Mouse (Mus musculus) liver, adult 2 months (tissue): ENCODE measurements around the gene Dpm3. TPM values are rescaled to one million over a fixed set of nuclear protein-coding genes. Genes with fewer than 3 reads are reported as not detected.

Source experiments
- DNase-seq: peaks from one replicate; pipeline ENCODE4 v3.0.0-alpha.2; 2011; ENCODE audit warnings: low read depth, low spot score; ENCODE audit errors: extremely low read depth
- H3K27ac ChIP-seq: fragments of 200-500 bp; replicated peaks from 2 replicates; pipeline ENCODE4 v1.5.1; 2012; ENCODE audit warnings: low read depth, mild to moderate bottlenecking, control low read depth, inconsistent platforms, low read length; ENCODE audit not compliant: insufficient read depth
- H3K27me3 ChIP-seq: fragments of 200-500 bp; 2 replicates; pipeline ENCODE4 v1.6.1; 2012; ENCODE audit warnings: mild to moderate bottlenecking, moderate library complexity, low read length, inconsistent platforms; ENCODE audit not compliant: control insufficient read depth, insufficient read depth
- H3K36me3 ChIP-seq: fragments of 200-500 bp; 2 replicates; pipeline ENCODE4 v1.6.1; 2012; ENCODE audit warnings: low read length, inconsistent platforms; ENCODE audit not compliant: control insufficient read depth, insufficient read depth
- H3K4me1 ChIP-seq: fragments of 200-500 bp; 2 replicates; pipeline ENCODE4 v1.6.1; 2011; ENCODE audit warnings: low read length; ENCODE audit not compliant: control insufficient read depth, insufficient read depth
- H3K4me3 ChIP-seq: fragments of 200-500 bp; 2 replicates; pipeline ENCODE4 v1.5.1; 2011; ENCODE audit warnings: low read depth, mild to moderate bottlenecking, control low read depth, low read length, moderate library complexity; ENCODE audit not compliant: insufficient read depth
- H3K79me2 ChIP-seq: fragments of 200-500 bp; 2 replicates; pipeline ENCODE4 v1.6.1; 2012; ENCODE audit warnings: inconsistent platforms, mild to moderate bottlenecking, low read length, moderate library complexity; ENCODE audit not compliant: control insufficient read depth, insufficient read depth
- H3K9ac ChIP-seq: fragments of 200-500 bp; 2 replicates; pipeline ENCODE4 v1.6.1; 2012; ENCODE audit warnings: low read depth, mild to moderate bottlenecking, control low read depth, inconsistent platforms, low read length
- CTCF ChIP-seq: fragments of 200-500 bp; IDR thresholded peaks from 2 replicates; pipeline ENCODE4 v1.5.1; 2011; ENCODE audit warnings: low read depth, low read length, control low read depth
- POLR2A ChIP-seq: fragments of 200-500 bp; IDR thresholded peaks from 2 replicates; pipeline ENCODE4 v1.6.1; 2011; ENCODE audit warnings: low read length, control low read depth; ENCODE audit not compliant: insufficient read depth; ENCODE audit errors: extremely low read depth
- WGBS: fragments of 180-500 bp; shearing (Covaris S2); methylation state at CpG from one replicate; pipeline ENCODE4 v1.1.7; 2018; 5-methylcytosine and 5-hydroxymethylcytosine counted together
- polyA plus RNA-seq: library from polyadenylated mRNA; depleted of rRNA; stranded (reverse); fragments of >200 nt; gene quantifications from 2 replicates; pipeline ENCODE4 v1.2.3, GENCODE M21; 2012
- total RNA-seq: library from RNA; depleted of rRNA; stranded (reverse); fragments of >200 nt; gene quantifications from 2 replicates; pipeline ENCODE4 v1.2.3, GENCODE M21; 2014

Gene Dpm3
- total and polyA plus RNA-seq, 2 experiments, result 102 to 245 TPM

GRCm38 (mm10) chr3:89231772-89232275 is 27.3 kb upstream of the Dpm3 start:
- TF ChIP-seq CTCF (no peak), POLR2A (no peak)
- Histone ChIP-seq H3K79me2 (no peaks in the 10 kb centered on the region), H3K4me3 (no peak overlapping the region), H3K4me1 (peaks cover 3% of the 10 kb centered on the region; the same call in 1 of the 2 replicates), H3K27ac (no peak overlapping the region), H3K36me3 (no peaks in the 10 kb centered on the region), H3K9ac (no peak overlapping the region), H3K27me3 (0 out of 2 replicates have a peak, but pooled peaks cover 2% of the 10 kb centered on the region)
- 78% methylated on average over 16 of the region's 16 CpGs for WGBS
- no peak for DNase-seq

GRCm38 (mm10) chr3:89232614-89233013 is 26.5 kb upstream of the Dpm3 start:
- DNase-seq, result no peak
- no peak for TF ChIP-seq CTCF
- TF ChIP-seq POLR2A, result no peak
- Histone ChIP-seq H3K27me3 (no peaks in the 10 kb centered on the region), H3K9ac (no peak overlapping the region), H3K36me3 (no peaks in the 10 kb centered on the region), H3K79me2 (no peaks in the 10 kb centered on the region), H3K27ac (no peak overlapping the region), H3K4me3 (no peak overlapping the region), H3K4me1 (peaks cover 3% of the 10 kb centered on the region; the same call in 1 of the 2 replicates)
- 83% methylated on average over 6 of the region's 6 CpGs for WGBS

GRCm38 (mm10) chr3:89233562-89234110 is 25.5 kb upstream of the Dpm3 start:
- Histone ChIP-seq H3K4me1 (peaks cover under 1% of the 10 kb centered on the region; the same call in 1 of the 2 replicates), H3K9ac (no peak overlapping the region), H3K79me2 (no peaks in the 10 kb centered on the region), H3K27me3 (no peaks in the 10 kb centered on the region), H3K4me3 (no peak overlapping the region), H3K27ac (no peak overlapping the region), H3K36me3 (no peaks in the 10 kb centered on the region)
- 49% methylated on average over 14 of the region's 14 CpGs for WGBS
- TF ChIP-seq POLR2A, result no peak
- no peak for TF ChIP-seq CTCF
- no peak for DNase-seq

- WGBS, result 87% methylated on average over 10 of the region's 10 CpGs
- DNase-seq, result no peak
- H3K27ac ChIP-seq, result no peak overlapping the region
- H3K4me3 ChIP-seq, result no peak overlapping the region
- H3K9ac ChIP-seq, result no peak overlapping the region
- no peaks in the 10 kb centered on the region for H3K79me2 ChIP-seq
- TF ChIP-seq CTCF (no peak), POLR2A (no peak)
- H3K27me3 ChIP-seq, result no peaks in the 10 kb centered on the region
- H3K36me3 ChIP-seq, result no peaks in the 10 kb centered on the region
- H3K4me1 ChIP-seq, result no peaks in the 10 kb centered on the region
Measured at GRCm38 (mm10) chr3:89236516-89236915, 22.6 kb upstream of the Dpm3 start.

- no peaks in the 10 kb centered on the region for H3K36me3 ChIP-seq
- H3K9ac ChIP-seq, result no peak overlapping the region
- no peak overlapping the region for H3K4me3 ChIP-seq
- 87% methylated on average over 21 of the region's 21 CpGs for WGBS
- H3K79me2 ChIP-seq, result no peaks in the 10 kb centered on the region
- no peak overlapping the region for H3K27ac ChIP-seq
- peaks cover 4% of the 10 kb centered on the region; the same call in 1 of the 2 replicates for H3K4me1 ChIP-seq
- no peaks in the 10 kb centered on the region for H3K27me3 ChIP-seq
- no peak for TF ChIP-seq POLR2A
- TF ChIP-seq CTCF, result no peak
- DNase-seq, result no peak
Measured at GRCm38 (mm10) chr3:89237682-89238081, 21.5 kb upstream of the Dpm3 start.

GRCm38 (mm10) chr3:89238494-89238893 is 20.7 kb upstream of the Dpm3 start:
- H3K27me3 ChIP-seq, result no peaks in the 10 kb centered on the region
- DNase-seq, result no peak
- H3K36me3 ChIP-seq, result no peaks in the 10 kb centered on the region
- peak overlapping the region; percentile 6; the same call in 1 of the 2 replicates for H3K4me3 ChIP-seq
- 52% methylated on average over 12 of the region's 12 CpGs for WGBS
- no peak overlapping the region for H3K9ac ChIP-seq
- no peak overlapping the region for H3K27ac ChIP-seq
- TF ChIP-seq POLR2A, result no peak
- no peak for TF ChIP-seq CTCF
- H3K4me1 ChIP-seq, result peaks cover 6% of the 10 kb centered on the region; the same call in 1 of the 2 replicates
- H3K79me2 ChIP-seq, result no peaks in the 10 kb centered on the region
